Mouse (Mus musculus): ENCODE measurements around the gene Nr6a1. TPM values are rescaled to one million over a fixed set of nuclear protein-coding genes. Genes with fewer than 3 reads are reported as not detected.
A peak's percentile ranks its signal among the peaks of the same experiment; 100 is the strongest.

Nr6a1 gene
- polyA plus RNA-seq, 1 experiment from 2014 or later, result 1.6 TPM

DNA sequence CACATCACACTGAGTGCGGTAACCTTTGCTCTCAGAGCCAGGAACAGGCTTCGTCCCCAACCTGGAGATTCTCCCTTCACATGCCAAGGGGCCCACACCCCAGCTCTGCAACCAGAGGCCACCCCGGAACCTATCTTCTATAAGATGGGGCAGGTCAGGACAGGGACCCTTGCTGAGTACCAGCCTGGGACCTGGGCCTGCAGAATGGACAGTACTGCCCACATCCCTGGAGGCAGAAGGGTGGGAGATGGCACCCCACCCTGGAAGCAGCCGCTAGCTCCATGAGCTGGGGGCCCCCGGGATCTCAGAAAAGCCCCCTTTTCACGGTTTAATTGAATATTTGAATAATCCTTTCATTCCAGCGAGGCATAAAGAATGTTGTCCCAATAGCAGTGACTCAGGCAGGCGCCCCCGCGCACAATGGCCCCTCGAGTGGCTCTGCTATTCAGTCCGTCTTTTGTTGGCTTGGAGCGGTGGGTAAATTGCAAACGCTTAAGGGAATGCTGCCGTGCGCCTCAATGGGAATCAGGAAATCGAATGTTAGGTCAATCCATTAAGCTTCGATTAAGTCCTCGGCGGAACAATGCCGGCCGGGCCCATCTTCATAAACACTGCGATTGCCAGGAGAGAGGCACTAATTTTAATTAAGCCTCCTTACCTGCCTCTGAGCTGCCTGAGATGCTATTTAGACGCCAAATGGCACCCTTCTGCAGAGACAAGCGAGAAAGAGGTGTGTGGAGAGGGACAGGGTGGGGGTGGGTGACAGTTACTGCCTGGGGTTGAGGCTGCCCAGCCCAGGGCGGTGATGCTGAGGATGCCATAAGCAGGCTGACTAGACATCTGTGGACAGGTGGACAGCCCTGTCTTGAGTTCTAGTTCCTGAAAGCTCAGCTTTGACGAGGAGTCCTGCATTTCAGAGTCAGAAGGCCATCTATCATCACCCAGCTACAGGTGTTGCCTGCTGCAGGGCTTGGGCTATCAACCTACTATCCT, 230.1 kb downstream of the Nr6a1 start:
- Histone ChIP-seq H3K4me2 (peak overlapping the region; percentile 5; the same call in 1 of the 2 replicates), H3K4me3 (no peak overlapping the region), H3K36me3 (replicated peaks) (no peaks in the 10 kb centered on the region), H3K9me3 (no peaks in the 10 kb centered on the region), H3K4me1 (peaks cover 21% of the 10 kb centered on the region), H3K27ac (no peak overlapping the region), H3K27me3 (replicated peaks) (peaks cover 43% of the 10 kb centered on the region), H3K9ac (no peak overlapping the region)
- 12% methylated on average over 27 of the region's 27 CpGs for WGBS
- ATAC-seq (replicated peaks), result 0 out of 2 replicates have a peak, but pooled peaks have one; percentile 37

DNA sequence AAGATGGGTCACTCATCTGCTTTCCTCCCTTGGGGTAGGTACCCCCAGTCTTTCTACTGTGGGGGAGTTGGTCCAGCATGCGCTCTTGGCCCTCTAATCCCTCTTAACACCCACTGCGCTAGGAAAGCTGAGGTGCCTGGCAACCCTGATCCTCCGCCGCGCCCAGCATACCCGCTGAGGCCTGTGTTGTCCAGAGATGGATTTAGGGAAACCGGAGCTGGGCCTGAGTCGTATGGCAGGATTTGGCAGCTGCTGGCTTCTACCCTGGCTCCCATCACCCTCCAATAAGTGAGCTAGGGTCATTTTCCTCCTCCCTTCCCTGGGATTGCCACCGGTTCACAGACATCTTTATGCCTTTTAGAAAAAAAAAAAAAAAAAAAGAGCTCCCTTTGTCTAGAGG, 231.7 kb downstream of the Nr6a1 start:
- Histone ChIP-seq H3K36me3 (replicated peaks) (no peaks in the 10 kb centered on the region), H3K9me3 (no peaks in the 10 kb centered on the region), H3K4me1 (peaks cover 21% of the 10 kb centered on the region), H3K27me3 (replicated peaks) (peaks cover 28% of the 10 kb centered on the region), H3K4me2 (no peak overlapping the region), H3K27ac (no peak overlapping the region), H3K9ac (no peak overlapping the region), H3K4me3 (no peak overlapping the region)
- 0 out of 2 replicates have a peak, but pooled peaks have one; percentile 4 for ATAC-seq (replicated peaks)
- 23% methylated on average over 9 of the region's 9 CpGs for WGBS

DNA sequence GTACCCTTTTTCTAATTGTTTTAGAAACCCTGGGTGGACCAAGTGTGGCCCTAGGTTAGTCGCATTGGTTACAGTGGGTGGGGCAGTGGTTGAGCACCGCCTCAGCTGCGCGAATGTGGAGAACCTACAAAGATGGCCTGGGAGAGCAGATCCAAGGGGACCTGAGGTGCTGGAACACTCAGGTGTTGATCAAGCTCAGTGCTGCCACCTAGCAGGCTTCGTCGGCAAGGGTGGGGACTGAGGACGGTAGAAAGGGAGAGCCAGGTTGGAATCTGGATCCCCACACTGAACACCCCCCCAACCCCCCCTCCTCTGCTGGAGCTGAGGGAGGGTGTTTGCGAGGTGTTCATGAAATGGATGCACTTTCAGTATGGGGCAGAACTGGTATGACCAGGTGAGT, 235.9 kb downstream of the Nr6a1 start:
- no peaks in the 10 kb centered on the region for H3K9me3 ChIP-seq
- peaks cover 29% of the 10 kb centered on the region for H3K4me1 ChIP-seq
- no peaks in the 10 kb centered on the region for H3K36me3 ChIP-seq (replicated peaks)
- H3K9ac ChIP-seq, result no peak overlapping the region
- H3K27ac ChIP-seq, result no peak overlapping the region
- no peak overlapping the region for H3K4me2 ChIP-seq
- H3K27me3 ChIP-seq (replicated peaks), result peaks cover 3% of the 10 kb centered on the region; the same call in 1 of the 2 replicates
- no peak for ATAC-seq (replicated peaks)
- H3K4me3 ChIP-seq, result no peak overlapping the region
- 36% methylated on average over 8 of the region's 8 CpGs for WGBS

DNA sequence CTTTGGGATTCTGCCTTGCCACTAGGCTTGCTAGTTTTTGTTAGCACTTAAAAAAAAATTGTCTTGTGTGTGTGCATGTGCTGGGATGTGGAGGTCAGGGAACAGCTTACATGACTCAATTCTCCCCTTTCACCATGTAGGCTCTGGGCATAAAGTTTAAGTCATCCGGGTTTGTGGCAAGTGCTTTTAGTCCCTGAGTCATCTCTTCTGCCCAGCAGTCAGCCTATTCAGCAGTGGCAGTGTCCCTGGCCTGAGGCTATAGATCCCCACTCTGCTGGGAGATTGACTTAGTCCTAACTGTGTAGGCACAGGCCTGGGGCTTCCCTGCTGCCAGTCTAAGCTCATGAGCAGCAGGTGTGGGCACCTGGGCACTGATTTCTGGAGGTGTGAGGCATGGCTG, 237.6 kb downstream of the Nr6a1 start:
- no peaks in the 10 kb centered on the region for H3K9me3 ChIP-seq
- no peak for ATAC-seq (replicated peaks)
- no peak overlapping the region for H3K4me2 ChIP-seq
- no peak overlapping the region for H3K9ac ChIP-seq
- no peak overlapping the region for H3K27ac ChIP-seq
- WGBS, result 63% methylated on average over 1 of the region's 1 CpGs
- peaks cover 19% of the 10 kb centered on the region for H3K4me1 ChIP-seq
- H3K36me3 ChIP-seq (replicated peaks), result no peaks in the 10 kb centered on the region
- peaks cover 3% of the 10 kb centered on the region; the same call in 1 of the 2 replicates for H3K27me3 ChIP-seq (replicated peaks)
- H3K4me3 ChIP-seq, result no peak overlapping the region

DNA sequence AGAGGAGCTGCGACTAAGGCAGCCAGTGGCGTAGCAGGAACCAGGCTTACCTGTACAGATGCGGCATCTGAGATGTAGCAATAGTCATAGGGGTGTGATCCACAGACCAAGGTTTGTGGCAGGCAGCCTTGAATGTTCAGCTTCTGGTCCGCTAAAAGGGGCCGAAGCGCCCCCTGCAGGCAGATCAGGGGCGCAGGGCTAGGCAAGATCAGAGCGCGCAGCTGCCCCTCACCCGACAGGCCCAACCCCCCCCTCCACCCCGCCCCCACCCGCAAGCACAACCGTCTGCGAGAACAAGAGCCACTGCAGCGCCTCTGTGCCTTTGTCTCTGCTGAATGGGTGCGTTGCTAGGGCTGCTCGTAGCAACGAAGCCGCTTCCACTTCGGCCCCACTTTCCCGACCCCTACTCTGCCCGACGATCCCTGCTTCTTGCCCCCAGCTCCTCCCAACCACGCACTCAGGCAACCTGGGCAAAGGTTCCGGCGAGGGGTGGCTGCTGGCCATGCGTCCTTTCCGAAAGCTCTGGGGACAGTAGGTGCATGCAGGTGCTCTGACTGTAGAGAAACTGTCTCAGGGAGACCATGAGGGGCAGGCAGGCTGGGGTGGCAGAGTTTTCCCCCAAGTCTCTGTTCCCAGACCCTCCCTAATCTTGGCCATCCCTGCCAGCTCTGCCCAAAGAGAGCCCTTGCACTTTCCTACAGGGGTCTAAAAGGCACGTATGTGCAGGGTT, 238.5 kb downstream of the Nr6a1 start:
- WGBS, result 3% methylated on average over 29 of the region's 29 CpGs
- Histone ChIP-seq H3K27me3 (replicated peaks) (peaks cover 3% of the 10 kb centered on the region; the same call in 1 of the 2 replicates), H3K4me2 (peak overlapping the region; percentile 59), H3K9ac (peak overlapping the region; percentile 40), H3K4me1 (peaks cover 19% of the 10 kb centered on the region), H3K27ac (peak overlapping the region; percentile 46; the same call in 1 of the 2 replicates), H3K4me3 (peak overlapping the region; percentile 29), H3K9me3 (no peaks in the 10 kb centered on the region), H3K36me3 (replicated peaks) (no peaks in the 10 kb centered on the region)
- peak; percentile 73 for ATAC-seq (replicated peaks)

DNA sequence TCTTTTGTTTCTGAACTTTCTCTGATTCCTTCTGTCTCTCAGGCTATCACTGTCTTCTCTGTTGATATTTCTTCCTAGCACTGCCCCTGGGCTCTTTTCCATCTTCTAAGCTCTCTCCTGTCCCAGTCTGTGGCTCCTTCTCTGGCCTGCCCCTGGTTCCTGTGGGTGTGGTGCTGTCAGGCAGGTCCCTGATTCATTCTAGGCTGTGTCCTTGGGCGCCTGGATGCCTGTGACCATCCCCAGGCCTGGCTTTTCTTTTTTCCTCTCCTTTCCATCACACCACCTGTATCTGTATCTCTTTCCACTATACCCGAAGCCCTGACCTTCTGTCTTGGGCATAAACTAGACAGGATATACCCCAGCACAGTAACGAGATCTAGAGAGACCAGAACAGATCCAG, 241.7 kb downstream of the Nr6a1 start:
- Histone ChIP-seq H3K4me2 (no peak overlapping the region), H3K9me3 (no peaks in the 10 kb centered on the region), H3K27me3 (replicated peaks) (no peaks in the 10 kb centered on the region), H3K27ac (no peak overlapping the region), H3K9ac (no peak overlapping the region), H3K4me1 (peaks cover 19% of the 10 kb centered on the region), H3K36me3 (replicated peaks) (no peaks in the 10 kb centered on the region), H3K4me3 (no peak overlapping the region)
- ATAC-seq (replicated peaks), result no peak
- 71% methylated on average over 3 of the region's 3 CpGs for WGBS

DNA sequence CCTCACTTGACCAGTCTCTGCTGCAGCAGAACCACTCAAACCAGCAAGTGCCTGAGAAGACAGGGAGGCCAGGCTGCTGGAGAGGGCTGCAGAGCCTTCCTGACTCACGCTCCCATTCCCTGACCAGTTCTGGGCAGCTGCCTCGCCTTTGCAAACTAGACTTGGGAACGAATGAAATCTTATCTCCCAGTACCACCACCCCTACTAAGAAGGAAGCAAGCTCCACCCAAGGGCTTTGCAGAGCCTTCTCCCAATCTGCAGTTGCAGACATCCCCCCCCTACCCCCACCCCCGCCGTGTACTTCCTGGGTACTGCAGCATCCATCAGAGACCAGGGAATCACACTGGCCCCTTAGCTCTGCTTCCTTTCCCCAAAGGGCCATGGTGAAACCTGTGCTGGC, 244.4 kb downstream of the Nr6a1 start:
- H3K4me1 ChIP-seq, result peaks cover 5% of the 10 kb centered on the region
- H3K27me3 ChIP-seq (replicated peaks), result no peaks in the 10 kb centered on the region

DNA sequence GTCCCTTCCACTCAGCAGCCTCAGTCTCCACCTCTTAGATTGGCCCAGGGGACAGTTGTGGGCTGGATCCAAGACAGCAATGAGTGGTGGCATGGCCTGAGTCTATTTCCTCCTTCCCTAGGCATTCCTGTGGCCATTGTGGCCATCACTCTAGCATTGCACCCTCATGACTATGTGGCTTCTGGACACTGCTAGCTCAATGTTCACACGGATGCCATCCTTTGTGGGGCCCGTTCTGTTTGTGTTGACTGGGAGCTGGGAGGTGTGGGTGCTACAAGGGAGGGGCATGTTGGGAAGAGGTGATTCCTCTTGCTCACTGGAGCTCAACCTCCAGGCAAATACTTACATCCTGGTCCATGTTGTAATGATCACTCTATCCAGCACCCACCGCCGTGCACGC, 245.3 kb downstream of the Nr6a1 start:
- no peak for ATAC-seq (replicated peaks)
- no peak overlapping the region for H3K4me2 ChIP-seq

More for the DNA sequence above, 244.4 kb downstream of the Nr6a1 start:
- Histone ChIP-seq H3K36me3 (replicated peaks) (no peaks in the 10 kb centered on the region), H3K4me3 (no peak overlapping the region), H3K27ac (no peak overlapping the region), H3K9me3 (no peaks in the 10 kb centered on the region), H3K9ac (no peak overlapping the region), H3K4me2 (no peak overlapping the region)
- 85% methylated on average over 5 of the region's 5 CpGs for WGBS
- no peak for ATAC-seq (replicated peaks)

DNA sequence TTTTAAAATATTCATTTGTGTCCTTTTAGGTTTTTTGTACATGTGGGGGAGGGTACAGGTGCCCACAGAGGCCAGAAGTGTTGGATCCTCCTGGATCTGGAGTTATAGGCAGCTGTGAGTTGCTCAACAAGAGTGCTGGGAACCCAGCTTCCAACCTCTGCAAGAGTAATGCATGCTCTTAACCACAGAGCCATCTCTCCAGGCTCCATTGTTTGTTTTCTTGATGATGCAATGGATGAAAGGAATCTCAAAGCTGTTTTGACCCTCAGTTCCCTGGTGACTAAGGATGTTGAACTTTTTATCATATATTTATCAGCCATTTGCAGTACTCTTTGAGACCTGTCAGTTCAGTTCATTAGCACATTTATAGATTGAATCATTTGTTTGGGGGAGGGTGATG, 248.5 kb downstream of the Nr6a1 start:
- Histone ChIP-seq H3K27me3 (replicated peaks) (no peaks in the 10 kb centered on the region), H3K9ac (no peak overlapping the region), H3K36me3 (replicated peaks) (no peaks in the 10 kb centered on the region), H3K27ac (no peak overlapping the region), H3K4me2 (no peak overlapping the region), H3K4me1 (no peaks in the 10 kb centered on the region), H3K9me3 (no peaks in the 10 kb centered on the region), H3K4me3 (no peak overlapping the region)
- no peak for ATAC-seq (replicated peaks)

More for the DNA sequence above, 245.3 kb downstream of the Nr6a1 start:
- Histone ChIP-seq H3K27me3 (replicated peaks) (no peaks in the 10 kb centered on the region), H3K9ac (no peak overlapping the region), H3K27ac (no peak overlapping the region), H3K4me3 (no peak overlapping the region), H3K36me3 (replicated peaks) (no peaks in the 10 kb centered on the region), H3K4me1 (no peaks in the 10 kb centered on the region), H3K9me3 (no peaks in the 10 kb centered on the region)
- whole genome bisulfite sequencing, result 95% methylated on average over 5 of the region's 5 CpGs

DNA sequence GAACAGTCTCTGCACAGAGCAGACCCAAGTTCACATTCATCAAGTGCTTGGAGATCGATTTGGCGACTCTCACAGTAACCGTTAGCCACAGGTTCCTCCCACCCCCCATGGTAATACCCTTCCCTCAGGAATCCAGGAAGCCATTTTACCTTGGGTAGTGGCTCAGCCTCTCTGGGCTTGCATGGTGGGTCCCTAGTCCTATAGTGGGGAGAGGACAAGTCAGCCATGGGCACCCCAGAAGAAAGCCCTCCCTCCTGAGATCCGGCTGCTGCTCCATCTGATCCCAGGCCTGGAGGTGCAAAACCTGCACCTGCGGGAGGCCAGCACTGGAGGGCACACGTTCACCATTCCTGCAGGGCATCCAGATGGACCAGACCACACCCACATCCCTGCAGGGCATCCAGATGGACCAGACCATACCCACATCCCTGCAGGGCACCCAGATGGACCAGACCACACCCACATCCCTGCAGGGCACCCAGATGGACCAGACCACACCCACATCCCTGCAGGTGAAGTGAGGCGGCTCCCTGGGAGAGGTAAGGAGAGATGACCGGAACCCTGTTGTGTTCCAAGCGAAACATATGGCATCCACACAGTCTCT, 252.0 kb downstream of the Nr6a1 start:
- H3K36me3 ChIP-seq (replicated peaks), result no peaks in the 10 kb centered on the region
- WGBS, result 60% methylated on average over 9 of the region's 9 CpGs
- H3K27me3 ChIP-seq (replicated peaks), result no peaks in the 10 kb centered on the region; the same call in 1 of the 2 replicates
- H3K27ac ChIP-seq, result no peak overlapping the region
- H3K4me3 ChIP-seq, result no peak overlapping the region
- ATAC-seq (replicated peaks), result 0 out of 2 replicates have a peak, but pooled peaks have one; percentile 20
- H3K9ac ChIP-seq, result no peak overlapping the region
- no peaks in the 10 kb centered on the region for H3K9me3 ChIP-seq
- no peaks in the 10 kb centered on the region for H3K4me1 ChIP-seq
- no peak overlapping the region for H3K4me2 ChIP-seq
